Comparison of ENCODE assay signal across 8 mouse cellular contexts in genomic region chr11:50768995-50769749, GRCm38 (mm10). TPM values are rescaled to one million over a fixed set of nuclear protein-coding genes. Genes with fewer than 3 reads are reported as not detected.
DNase-seq lines count a peak whose midpoint lies in the region; ATAC-seq and TF ChIP-seq lines count a peak whose summit lies in the region.

No protein-coding gene starts in this region.

- WGBS in forebrain, embryonic 11.5 days, result 13% methylated on average over 14 of the region's 14 CpGs
- 14% methylated on average over 14 of the region's 14 CpGs for WGBS in heart, embryonic 16.5 days
- 10% methylated on average over 14 of the region's 14 CpGs for WGBS in liver, embryonic 14.5 days (ENCODE audit: insufficient replicate concordance)
- 13% methylated on average over 14 of the region's 14 CpGs for WGBS in neural tube, embryonic 11.5 days
- WGBS in stomach, embryonic 16.5 days, result 11% methylated on average over 14 of the region's 14 CpGs

- no peaks in the 10 kb centered on the region for H3K27me3 ChIP-seq in forebrain, embryonic 11.5 days (ENCODE audit: control insufficient read depth, insufficient read depth, low read length)
- 0 out of 2 replicates have a peak, but pooled peaks cover 2% of the 10 kb centered on the region for H3K27me3 ChIP-seq in heart, embryonic 16.5 days (ENCODE audit: control insufficient read depth, insufficient read depth, low read length)
- no peaks in the 10 kb centered on the region for H3K27me3 ChIP-seq in liver, embryonic 14.5 days (ENCODE audit: control insufficient read depth, insufficient read depth, low read length)
- no peaks in the 10 kb centered on the region for H3K27me3 ChIP-seq in neural tube, embryonic 11.5 days (ENCODE audit: control insufficient read depth, insufficient read depth, low read length)
- no peaks in the 10 kb centered on the region for H3K27me3 ChIP-seq in stomach, embryonic 16.5 days (ENCODE audit: control insufficient read depth, insufficient read depth, low read length)

- H3K4me1 ChIP-seq in brown adipose tissue, adult 24 weeks (ENCODE audit: control insufficient read depth, insufficient read depth, insufficient read length, low read length), result no peaks in the 10 kb centered on the region
- no peaks in the 10 kb centered on the region for H3K4me1 ChIP-seq in forebrain, embryonic 11.5 days (replicated peaks; ENCODE audit: control insufficient read depth, insufficient read depth, low read length)
- H3K4me1 ChIP-seq in heart, embryonic 16.5 days (ENCODE audit: control insufficient read depth, insufficient read depth, low read length), result peaks cover 8% of the 10 kb centered on the region
- no peaks in the 10 kb centered on the region for H3K4me1 ChIP-seq in liver, embryonic 14.5 days (replicated peaks; ENCODE audit: control insufficient read depth in 2 of 2, insufficient read depth in 2 of 2, low read length in 1 of 2)
- no peaks in the 10 kb centered on the region for H3K4me1 ChIP-seq in neural tube, embryonic 11.5 days (ENCODE audit: control insufficient read depth, insufficient read depth, low read length)
- no peaks in the 10 kb centered on the region for H3K4me1 ChIP-seq in stomach, embryonic 16.5 days (ENCODE audit: control insufficient read depth, insufficient read depth, low read length)

- H3K9me3 ChIP-seq in forebrain, embryonic 11.5 days (ENCODE audit: control insufficient read depth, low read length), result no peaks in the 10 kb centered on the region
- no peaks in the 10 kb centered on the region for H3K9me3 ChIP-seq in heart, embryonic 16.5 days (replicated peaks; ENCODE audit: control insufficient read depth, low read length)
- H3K9me3 ChIP-seq in liver, embryonic 14.5 days (ENCODE audit: control insufficient read depth, low read length), result no peaks in the 10 kb centered on the region
- no peaks in the 10 kb centered on the region for H3K9me3 ChIP-seq in neural tube, embryonic 11.5 days (ENCODE audit: control insufficient read depth, low read length)
- no peaks in the 10 kb centered on the region for H3K9me3 ChIP-seq in stomach, embryonic 16.5 days (replicated peaks; ENCODE audit: control insufficient read depth, low read length)

- H3K4me3 ChIP-seq in brown adipose tissue, adult 24 weeks (ENCODE audit: insufficient read depth, low read depth, low read length), result peak overlapping the region; percentile 26; the same call in 1 of the 2 replicates
- 0 out of 2 replicates have a peak overlapping the region, but pooled peaks have one; percentile 13 for H3K4me3 ChIP-seq in forebrain, embryonic 11.5 days (ENCODE audit: low read depth, low read length)
- peak overlapping the region; percentile 36 for H3K4me3 ChIP-seq in heart, embryonic 16.5 days (ENCODE audit: low read length)
- H3K4me3 ChIP-seq in liver, embryonic 14.5 days (ENCODE audit: insufficient read depth in 1 of 2, low read depth in 2 of 2, low read length in 2 of 2), result no peak overlapping the region
- H3K4me3 ChIP-seq in neural tube, embryonic 11.5 days (ENCODE audit: low read depth, low read length), result 0 out of 2 replicates have a peak overlapping the region, but pooled peaks have one; percentile 14
- peak overlapping the region; percentile 27; the same call in 1 of the 2 replicates for H3K4me3 ChIP-seq in stomach, embryonic 16.5 days (replicated peaks; ENCODE audit: low read length)

- H3K36me3 ChIP-seq in forebrain, embryonic 11.5 days (ENCODE audit: control insufficient read depth, insufficient read depth, low read length), result no peaks in the 10 kb centered on the region
- no peaks in the 10 kb centered on the region for H3K36me3 ChIP-seq in heart, embryonic 16.5 days (ENCODE audit: control insufficient read depth, insufficient read depth)
- no peaks in the 10 kb centered on the region for H3K36me3 ChIP-seq in liver, embryonic 14.5 days (replicated peaks; ENCODE audit: control insufficient read depth, insufficient read depth, low read depth)
- no peaks in the 10 kb centered on the region for H3K36me3 ChIP-seq in neural tube, embryonic 11.5 days (ENCODE audit: control insufficient read depth, insufficient read depth, low read length)
- no peaks in the 10 kb centered on the region for H3K36me3 ChIP-seq in stomach, embryonic 16.5 days (ENCODE audit: control insufficient read depth, insufficient read depth, low read length)

- H3K4me2 ChIP-seq in forebrain, embryonic 11.5 days (ENCODE audit: low read depth, low read length, severe bottlenecking), result peak overlapping the region; percentile 32; the same call in 1 of the 2 replicates
- peak overlapping the region; percentile 64 for H3K4me2 ChIP-seq in heart, embryonic 16.5 days (ENCODE audit: low read depth, low read length)
- peak overlapping the region; percentile 28; the same call in 1 of the 2 replicates for H3K4me2 ChIP-seq in liver, embryonic 14.5 days (ENCODE audit: low read depth)
- peak overlapping the region; percentile 38 for H3K4me2 ChIP-seq in neural tube, embryonic 11.5 days (ENCODE audit: low read depth)
- H3K4me2 ChIP-seq in stomach, embryonic 16.5 days (ENCODE audit: low read depth, low read length), result peak overlapping the region; percentile 56

- peak; percentile 85 for ATAC-seq in forebrain, embryonic 11.5 days (replicated peaks; ENCODE audit: low FRiP score)
- ATAC-seq in heart, embryonic 16.5 days (replicated peaks; ENCODE audit: extremely low read depth, insufficient read depth, low FRiP score), result peak; percentile 69
- ATAC-seq in liver, embryonic 14.5 days (ENCODE audit: insufficient read depth), result no peak
- ATAC-seq in neural tube, embryonic 11.5 days (ENCODE audit: insufficient read depth, low FRiP score, low TSS enrichment), result peak; percentile 88
- ATAC-seq in stomach, embryonic 16.5 days (ENCODE audit: insufficient read depth, low FRiP score), result peak; percentile 81

- peak; percentile 57 for DNase-seq in CD4-positive helper T cell, adult 2 months (ENCODE audit: low read depth, low spot score)
- DNase-seq in forebrain, embryonic 11.5 days (ENCODE audit: low spot score), result peak; percentile 94
- peak; percentile 88 to 93 for DNase-seq in kidney, postnatal 36 days
- DNase-seq in liver, embryonic 14.5 days (ENCODE audit: low read depth in 3 of 3, low spot score in 3 of 3), result peak; percentile 34 to 43 (median 39)
- peak; percentile 90 for DNase-seq in neural tube, embryonic 11.5 days (ENCODE audit: low spot score)

- no peak for TF ChIP-seq EP300 in liver, embryonic 14.5 days (IDR thresholded peaks at IDR 0.05; ENCODE audit: low read depth)

- no peak overlapping the region for H3K27ac ChIP-seq in brown adipose tissue, adult 24 weeks (replicated peaks; ENCODE audit: low read depth, low read length)
- no peak overlapping the region for H3K27ac ChIP-seq in forebrain, embryonic 11.5 days (ENCODE audit: low read depth, low read length)
- H3K27ac ChIP-seq in heart, embryonic 16.5 days (ENCODE audit: low read length), result 0 out of 2 replicates have a peak overlapping the region, but pooled peaks have one; percentile 31
- no peak overlapping the region for H3K27ac ChIP-seq in liver, embryonic 14.5 days
- H3K27ac ChIP-seq in neural tube, embryonic 11.5 days (ENCODE audit: low read depth, low read length), result no peak overlapping the region
- no peak overlapping the region for H3K27ac ChIP-seq in stomach, embryonic 16.5 days (ENCODE audit: low read length)

- peak; percentile 89 for TF ChIP-seq CTCF in liver, embryonic 14.5 days (IDR thresholded peaks at IDR 0.05; ENCODE audit: low read depth)

- 0 out of 2 replicates have a peak overlapping the region, but pooled peaks have one; percentile 37 for H3K9ac ChIP-seq in forebrain, embryonic 11.5 days (ENCODE audit: low read length)
- H3K9ac ChIP-seq in heart, embryonic 16.5 days (ENCODE audit: low read length), result peak overlapping the region; percentile 6; the same call in 1 of the 2 replicates
- H3K9ac ChIP-seq in liver, embryonic 14.5 days (replicated peaks), result no peak overlapping the region
- peak overlapping the region; percentile 24; the same call in 1 of the 2 replicates for H3K9ac ChIP-seq in neural tube, embryonic 11.5 days (ENCODE audit: low read length)
- H3K9ac ChIP-seq in stomach, embryonic 16.5 days (ENCODE audit: low read length), result no peak overlapping the region

RNA-seq across cellular contexts. Expression of gene Zfp354c, which starts 58.4 kb away (rescaled TPM):
- polyA plus RNA-seq in brown adipose tissue, adult 24 weeks (2012; ENCODE audit: insufficient read depth, insufficient read length, missing spikeins), result 1.3 and 1.8 TPM in 2 replicates
- 37.7 and 41.7 TPM in 2 replicates for polyA plus RNA-seq in forebrain, embryonic 11.5 days (2014; fragmentation: Nextera tagmentation; extraction: Ambion mirVana)
- 9.6 and 11.4 TPM in 2 replicates for polyA plus RNA-seq in heart, embryonic 16.5 days (2015; fragmentation: Nextera tagmentation; extraction: Ambion mirVana)
- 0.26 and 0.42 TPM in 2 replicates for polyA plus RNA-seq in liver, embryonic 14.5 days (2012; rRNA removed)
- 0.65 and 0.69 TPM in 2 replicates for polyA plus RNA-seq in liver, embryonic 14.5 days (2014; fragmentation: Nextera tagmentation; extraction: Ambion mirVana)
- polyA plus RNA-seq in neural tube, embryonic 11.5 days (2014; fragmentation: Nextera tagmentation; extraction: Ambion mirVana), result 49.0 and 53.8 TPM in 2 replicates
- 24.9 and 25.9 TPM in 2 replicates for polyA plus RNA-seq in stomach, embryonic 16.5 days (2015; fragmentation: Nextera tagmentation; extraction: Ambion mirVana)

Comparison
In these comparisons a context has a peak if more than half of its experiments do, and no peak if none do; other contexts are left out.
1. DNase-seq: peak in every context shown above with its lines; median percentile 94 in forebrain, embryonic 11.5 days; 90 in kidney, postnatal 36 days; 90 in neural tube, embryonic 11.5 days; 57 in CD4-positive helper T cell, adult 2 months; 39 in liver, embryonic 14.5 days.
2. H3K4me3 ChIP-seq: peak in brown adipose tissue, adult 24 weeks (single experiment), forebrain, embryonic 11.5 days (single experiment), heart, embryonic 16.5 days (single experiment), neural tube, embryonic 11.5 days (single experiment) and stomach, embryonic 16.5 days (single experiment); none in liver, embryonic 14.5 days (0 of 2).
3. H3K9ac ChIP-seq: peak in forebrain, embryonic 11.5 days (single experiment), heart, embryonic 16.5 days (single experiment) and neural tube, embryonic 11.5 days (single experiment); none in liver, embryonic 14.5 days (single experiment) and stomach, embryonic 16.5 days (single experiment).
4. Peak in every context shown above with its lines, with median percentiles within 50 percentile points of each other: H3K4me2 ChIP-seq.